Mouse (Mus musculus): ENCODE results near the gene Olfr172. TPM values are rescaled to one million over a fixed set of nuclear protein-coding genes. Genes with fewer than 3 reads are reported as not detected.

Olfr172 gene
- not detected in 2 replicates for polyA plus RNA-seq (2012; rRNA removed)

- no peak for DNase-seq (ENCODE audit: low spot score)
Measured at GRCm38 (mm10) chr16:58763076-58763475, at the start of gene Olfr172. Olfr172 (minus strand) TSS chr16:58763176.

GRCm38 (mm10) chr16:58800168-58800567 is 37.2 kb upstream of the Olfr172 start, which contains the start of gene Olfr173:
Olfr173 (minus strand) TSS chr16:58800268.
- DNase-seq (ENCODE audit: low spot score) = no peak

- no peak for DNase-seq (ENCODE audit: low spot score)
Measured at GRCm38 (mm10) chr16:58756191-58756590, 6.8 kb downstream of the Olfr172 start.

GRCm38 (mm10) chr16:58751314-58751713 is 11.7 kb downstream of the Olfr172 start:
- DNase-seq (ENCODE audit: low spot score) = no peak

- no peak for DNase-seq (ENCODE audit: low spot score)
Measured at GRCm38 (mm10) chr16:58746715-58747114, 16.3 kb downstream of the Olfr172 start.

GRCm38 (mm10) chr16:58740751-58741150 is 22.2 kb downstream of the Olfr172 start:
- no peak for DNase-seq (ENCODE audit: low spot score)

GRCm38 (mm10) chr16:58738800-58739199 is 24.2 kb downstream of the Olfr172 start:
- no peak for DNase-seq (ENCODE audit: low spot score)

GRCm38 (mm10) chr16:58738205-58738604 is 24.8 kb downstream of the Olfr172 start:
- DNase-seq (ENCODE audit: low spot score) = no peak

- no peak for DNase-seq (ENCODE audit: low spot score)
Measured at GRCm38 (mm10) chr16:58728176-58728671, 34.8 kb downstream of the Olfr172 start.

GRCm38 (mm10) chr16:58727477-58728131 is 35.4 kb downstream of the Olfr172 start, which contains the start of gene Cldnd1:
Cldnd1 (plus strand) TSS chr16:58727910.
- peak; percentile 86 for DNase-seq (ENCODE audit: low spot score)

- DNase-seq (ENCODE audit: low spot score) = no peak
Measured at GRCm38 (mm10) chr16:58726680-58727476, 36.1 kb downstream of the Olfr172 start.

GRCm38 (mm10) chr16:58722292-58722691 is 40.7 kb downstream of the Olfr172 start:
- no peak for DNase-seq (ENCODE audit: low spot score)

GRCm38 (mm10) chr16:58718666-58719120 is 44.3 kb downstream of the Olfr172 start, which contains the start of gene Gpr15:
Gpr15 (minus strand) TSS chr16:58719070.
- DNase-seq (ENCODE audit: low spot score) = no peak

GRCm38 (mm10) chr16:58715018-58715417 is 48.0 kb downstream of the Olfr172 start:
- DNase-seq (ENCODE audit: low spot score) = no peak

- no peak for DNase-seq (ENCODE audit: low spot score)
Measured at GRCm38 (mm10) chr16:58713128-58713527, 49.8 kb downstream of the Olfr172 start.

GRCm38 (mm10) chr16:58712221-58712620 is 50.8 kb downstream of the Olfr172 start:
- DNase-seq (ENCODE audit: low spot score) = no peak

Other genes starting within 250 kb of the Olfr172 start
- 14.3 and 16.2 TPM in 2 replicates for gene St3gal6, start 238.9 kb downstream of the Olfr172 start, polyA plus RNA-seq (2012; rRNA removed)
- gene Gm813, start 146.2 kb downstream of the Olfr172 start, polyA plus RNA-seq (2012; rRNA removed) = not detected in 2 replicates
- not detected in 2 replicates for gene E330017A01Rik, start 124.4 kb downstream of the Olfr172 start, polyA plus RNA-seq (2012; rRNA removed)
- 20.3 and 26.5 TPM in 2 replicates for gene Cpox, start 92.9 kb downstream of the Olfr172 start, polyA plus RNA-seq (2012; rRNA removed)
- 0.03 TPM in 1 of 2 replicates, not detected in the other for gene Gpr15, start 44.1 kb downstream of the Olfr172 start, polyA plus RNA-seq (2012; rRNA removed)
- gene Cldnd1, start 35.3 kb downstream of the Olfr172 start, polyA plus RNA-seq (2012; rRNA removed) = 66.6 and 79.2 TPM in 2 replicates
- gene Olfr173, start 37.1 kb upstream of the Olfr172 start, polyA plus RNA-seq (2012; rRNA removed) = not detected in 2 replicates
- not detected in 2 replicates for gene Olfr175-ps1, start 63.6 kb upstream of the Olfr172 start, polyA plus RNA-seq (2012; rRNA removed)
- gene Olfr177, start 111.6 kb upstream of the Olfr172 start, polyA plus RNA-seq (2012; rRNA removed) = not detected in 2 replicates
- gene Olfr178, start 128.9 kb upstream of the Olfr172 start, polyA plus RNA-seq (2012; rRNA removed) = not detected in 2 replicates
- not detected in 2 replicates for gene Olfr181, start 165.6 kb upstream of the Olfr172 start, polyA plus RNA-seq (2012; rRNA removed)
- gene Olfr180, start 166.2 kb upstream of the Olfr172 start, polyA plus RNA-seq (2012; rRNA removed) = not detected in 2 replicates
- not detected in 2 replicates for gene Olfr183, start 232.2 kb upstream of the Olfr172 start, polyA plus RNA-seq (2012; rRNA removed)